Mouse (Mus musculus) right cerebral cortex, postnatal 25 days (tissue): Measurements from ENCODE around the gene Exog.

Source experiments
- DNase-seq: peaks from one replicate; pipeline ENCODE4 v3.0.0; 2022

Exog gene

GRCm38 (mm10) chr9:119465056-119465455 lies 20.3 kb downstream of the Exog start:
- no peak for DNase-seq

DNA sequence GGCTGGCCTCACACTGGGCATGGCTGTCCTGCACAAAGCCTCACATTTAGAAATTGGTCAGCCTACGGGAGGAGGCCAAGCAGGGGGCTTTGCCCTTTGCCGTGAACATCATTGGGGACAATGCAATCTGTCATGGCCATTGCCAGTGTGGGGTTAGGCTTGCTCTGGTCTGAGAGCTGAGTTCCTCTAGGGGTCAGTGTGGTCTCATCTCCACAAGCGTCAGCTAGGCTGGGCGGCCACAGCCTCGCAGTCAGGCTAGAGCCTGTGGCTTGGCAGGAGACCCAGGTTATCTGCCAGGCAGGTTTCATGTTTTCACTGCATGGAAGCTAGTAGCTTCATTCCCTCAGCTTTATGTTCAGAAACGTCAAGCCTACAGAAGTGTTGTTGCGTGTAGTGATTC lies 20.9 kb downstream of the Exog start:
- no peak for DNase-seq

GRCm38 (mm10) chr9:119469691-119470353 lies 25.1 kb downstream of the Exog start:
- no peak for DNase-seq

DNA sequence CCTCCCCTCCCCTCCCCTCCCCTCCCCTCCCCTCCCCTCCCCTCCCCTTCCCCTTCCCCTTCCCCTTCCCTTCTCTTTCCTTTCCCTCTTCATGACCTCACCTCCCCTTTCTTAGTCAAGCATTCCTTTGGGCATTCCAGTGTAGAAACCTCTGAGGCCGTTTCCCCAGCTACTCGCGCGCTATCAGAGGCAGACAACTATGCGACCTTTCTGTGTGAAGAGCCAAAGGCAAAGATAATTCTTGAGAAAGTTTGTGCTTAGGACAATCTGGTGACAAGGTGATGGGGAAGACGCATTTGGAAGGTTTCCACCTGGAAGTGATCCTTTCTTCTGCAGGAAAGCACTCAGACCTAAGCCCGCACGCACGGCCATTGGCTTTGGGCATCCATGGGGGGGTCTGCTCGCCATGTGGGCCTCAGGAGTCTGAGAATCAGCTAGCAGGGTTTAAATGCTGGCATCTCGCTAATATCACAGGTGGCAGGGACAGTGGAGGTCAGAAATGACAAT lies 27.7 kb downstream of the Exog start:
- DNase-seq = no peak

DNA sequence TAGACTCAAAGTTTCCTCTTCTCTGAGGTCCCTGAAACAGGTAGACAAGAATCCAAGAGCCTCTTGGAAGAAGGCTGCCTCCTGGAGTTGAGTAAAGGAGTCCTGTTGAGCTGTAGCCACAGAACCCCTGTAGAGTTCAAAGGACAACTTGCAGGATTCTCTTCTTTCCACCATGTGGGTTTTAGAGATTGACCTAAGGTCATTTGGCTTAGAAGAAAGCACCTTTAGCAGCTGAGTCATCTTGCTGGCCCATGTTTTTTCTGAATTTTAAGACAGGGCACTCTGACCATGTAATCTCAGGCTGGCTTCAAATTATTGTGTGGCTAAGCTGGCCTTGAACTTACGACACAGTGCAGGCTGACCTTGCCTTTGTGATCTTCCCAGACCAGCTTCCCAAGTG lies 28.3 kb downstream of the Exog start:
- no peak for DNase-seq

- no peak for DNase-seq
Observed at GRCm38 (mm10) chr9:119473608-119474164, 28.9 kb downstream of the Exog start.

- no peak for DNase-seq
Observed at GRCm38 (mm10) chr9:119474717-119475611, 30.2 kb downstream of the Exog start.

- no peak for DNase-seq
Observed at GRCm38 (mm10) chr9:119477754-119478153, 33.0 kb downstream of the Exog start.

- no peak for DNase-seq
Observed at GRCm38 (mm10) chr9:119478345-119478744, 33.6 kb downstream of the Exog start.

- DNase-seq = no peak
Observed at GRCm38 (mm10) chr9:119479297-119479696, 34.6 kb downstream of the Exog start.

- no peak for DNase-seq
Observed at GRCm38 (mm10) chr9:119481612-119482011, 36.9 kb downstream of the Exog start.

DNA sequence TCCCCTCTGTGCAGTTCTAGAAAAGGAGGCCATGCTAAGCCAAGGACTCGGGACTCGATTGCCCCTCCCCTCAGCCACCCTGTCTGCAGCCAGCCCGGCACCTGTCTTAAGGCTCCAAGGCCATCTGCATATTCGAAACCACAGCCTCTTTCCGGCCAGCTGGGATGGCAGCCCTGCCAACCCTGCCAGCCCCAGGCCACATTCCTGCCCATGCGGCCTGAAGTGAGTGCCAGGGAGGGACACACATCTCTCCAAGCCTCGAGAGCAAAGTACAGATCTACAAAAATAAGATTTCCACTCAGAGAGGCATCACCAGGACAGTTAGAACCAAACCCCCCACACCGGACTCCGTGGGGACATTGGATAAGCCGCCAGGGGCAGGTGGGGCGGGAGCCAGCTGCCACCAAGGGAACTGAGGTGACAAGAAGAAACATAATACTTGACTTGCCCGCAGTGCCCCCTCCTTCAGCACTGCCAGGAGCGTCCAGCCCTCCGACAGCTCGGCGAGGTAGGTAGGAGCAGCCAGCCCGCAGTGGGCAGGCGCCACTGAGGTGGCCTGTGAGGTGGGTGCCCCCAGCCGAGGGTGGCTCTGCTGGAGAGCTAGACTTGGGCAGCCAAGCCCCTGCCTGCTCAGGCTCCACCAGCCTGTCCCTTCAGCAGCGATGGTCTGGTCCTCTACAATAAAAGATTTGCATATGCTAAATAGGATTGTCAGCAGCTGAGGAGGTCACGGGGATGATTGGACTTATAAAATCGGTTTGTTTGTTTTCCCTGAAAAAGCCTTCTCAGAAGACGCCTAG lies 39.0 kb downstream of the Exog start:
- no peak for DNase-seq

GRCm38 (mm10) chr9:119484420-119484819 lies 39.7 kb downstream of the Exog start:
- DNase-seq = no peak

GRCm38 (mm10) chr9:119484868-119485267 lies 40.1 kb downstream of the Exog start:
- DNase-seq = no peak

DNA sequence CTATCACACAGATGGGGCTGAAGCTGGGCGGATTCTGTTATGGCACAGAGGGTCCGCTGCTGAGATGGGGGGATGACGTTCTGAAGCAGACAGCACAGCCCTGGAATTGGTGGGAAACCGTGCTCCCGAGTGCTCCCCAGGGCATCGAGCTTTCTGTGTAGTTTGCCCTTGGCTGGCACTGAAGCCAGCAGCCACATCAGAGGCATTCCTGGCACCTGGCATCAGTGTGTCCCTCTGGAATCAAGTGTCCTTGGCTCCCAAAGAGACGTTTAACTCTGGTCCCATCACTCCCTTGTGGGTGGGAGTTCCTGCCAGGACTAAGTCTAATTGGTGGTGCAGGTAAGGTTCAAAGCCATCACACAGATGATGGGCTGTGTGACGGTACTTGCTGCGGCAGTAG lies 51.6 kb downstream of the Exog start:
- no peak for DNase-seq

DNA sequence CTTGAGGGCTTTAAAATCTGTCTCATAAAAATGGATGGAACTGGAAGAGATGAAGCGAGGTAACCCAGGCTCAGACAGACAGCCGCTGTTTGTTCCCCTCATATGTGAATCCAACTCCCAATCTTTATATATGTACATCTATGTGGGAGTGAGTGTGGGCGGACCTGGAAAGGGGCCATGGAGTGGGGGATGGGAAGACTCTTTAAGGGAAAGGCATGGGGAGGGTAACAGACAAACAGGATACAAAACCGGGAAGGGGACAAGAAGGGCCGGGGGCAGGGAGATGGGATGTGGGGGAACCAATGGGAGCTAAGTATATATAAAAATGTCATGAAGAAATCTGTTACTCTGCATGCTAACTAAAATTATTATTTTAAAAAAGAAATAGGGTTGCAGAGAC lies 52.2 kb downstream of the Exog start:
- peak; percentile 18 for DNase-seq

DNA sequence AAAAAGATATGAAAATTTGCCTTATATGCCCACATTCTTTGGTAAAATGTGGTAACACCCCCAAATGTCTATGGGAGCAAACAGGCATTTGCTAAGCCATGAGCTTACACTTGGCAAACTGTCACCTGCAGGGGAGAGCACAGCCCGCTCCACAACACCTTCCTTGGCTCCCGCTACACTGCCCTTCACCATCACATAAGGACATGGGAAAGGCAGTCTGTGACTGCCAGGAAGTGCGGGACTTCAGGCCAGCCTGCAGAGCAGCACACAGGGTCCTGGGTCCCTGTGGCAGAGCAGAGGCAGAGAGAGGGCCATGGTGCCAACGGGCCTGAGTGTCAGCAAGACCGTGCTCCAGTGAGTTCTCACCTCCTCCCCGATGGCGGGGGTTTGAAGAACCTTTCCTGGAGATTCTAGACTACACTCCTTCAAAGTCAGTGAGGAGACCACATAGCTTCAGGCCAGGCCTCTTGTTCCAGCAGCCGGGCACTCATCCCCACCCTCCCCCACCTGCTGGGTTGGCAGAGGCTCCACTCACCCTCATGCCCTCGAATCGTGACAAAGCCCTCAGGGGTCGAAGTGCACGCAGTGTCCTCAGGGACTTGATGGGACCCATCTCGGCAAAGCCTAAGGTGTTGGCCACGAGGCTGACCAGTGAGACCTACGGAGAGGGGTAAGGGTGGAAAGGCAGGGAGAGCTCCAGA lies 53.0 kb downstream of the Exog start:
- no peak for DNase-seq

GRCm38 (mm10) chr9:119498247-119498607 lies 53.5 kb downstream of the Exog start:
- no peak for DNase-seq

- no peak for DNase-seq
Observed at GRCm38 (mm10) chr9:119498885-119499284, 54.1 kb downstream of the Exog start.

- DNase-seq = no peak
Observed at GRCm38 (mm10) chr9:119503613-119504012, 58.9 kb downstream of the Exog start.

- DNase-seq = no peak
Observed at GRCm38 (mm10) chr9:119504981-119505658, 60.4 kb downstream of the Exog start.

- peak; percentile 45 for DNase-seq
Observed at GRCm38 (mm10) chr9:119510902-119511301, 66.2 kb downstream of the Exog start.
